Mouse (Mus musculus) CD4-positive, CD25-positive, alpha-beta regulatory T cell, adult 2 months (primary cell): ENCODE data around the gene Dgcr6.

Experiments used
- DNase-seq: peaks from one replicate; pipeline ENCODE4 v3.0.0-alpha.2; 2012; ENCODE audit warnings: low read depth, low spot score

Gene Dgcr6

DNA sequence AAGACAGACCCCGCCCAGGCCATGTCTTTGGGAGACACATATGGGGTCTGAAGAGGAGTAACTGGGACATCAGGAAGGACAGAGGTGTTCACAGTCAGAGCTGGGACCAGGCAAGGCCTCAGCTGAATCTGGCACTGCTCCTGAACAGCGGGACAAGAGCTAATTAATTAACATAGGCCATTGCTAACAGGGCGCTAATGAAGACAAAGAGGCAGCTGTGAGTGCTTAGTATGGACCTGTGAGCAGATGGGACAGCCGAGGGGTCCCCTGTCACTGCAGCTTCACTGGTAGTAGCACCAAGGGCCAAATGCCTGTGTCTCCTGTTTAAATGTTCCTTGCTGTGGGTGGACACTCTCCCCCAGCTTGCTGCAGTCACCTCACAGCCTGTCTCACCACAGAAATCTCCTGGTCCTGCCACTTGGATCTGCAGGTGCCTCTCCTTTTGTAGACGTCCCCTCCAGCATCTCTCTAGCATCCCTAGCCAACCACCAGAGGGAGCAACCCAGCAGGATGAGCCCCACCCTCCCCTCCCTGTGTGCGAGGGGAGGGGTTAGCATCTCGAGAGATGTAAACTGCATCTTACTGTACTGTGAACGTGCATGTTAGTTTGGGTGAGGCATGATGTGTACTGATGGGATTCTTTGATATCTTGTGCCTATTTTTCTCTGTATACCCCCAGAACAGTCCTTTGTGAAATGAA lies 66.5 kb downstream of the Dgcr6 start:
- DNase-seq: peak; percentile 64
